Mouse (Mus musculus) thymus, postnatal 4 days (tissue): ENCODE results near the gene Ciapin1.
"Not testable (repeated sequence)": the region's sequence is repeated elsewhere in the genome, so short reads cannot be mapped to it uniquely, and the experiment has no call there.

Source experiments
- DNase-seq: peaks from one replicate; pipeline ENCODE4 v3.0.0; 2021

Gene Ciapin1

DNA sequence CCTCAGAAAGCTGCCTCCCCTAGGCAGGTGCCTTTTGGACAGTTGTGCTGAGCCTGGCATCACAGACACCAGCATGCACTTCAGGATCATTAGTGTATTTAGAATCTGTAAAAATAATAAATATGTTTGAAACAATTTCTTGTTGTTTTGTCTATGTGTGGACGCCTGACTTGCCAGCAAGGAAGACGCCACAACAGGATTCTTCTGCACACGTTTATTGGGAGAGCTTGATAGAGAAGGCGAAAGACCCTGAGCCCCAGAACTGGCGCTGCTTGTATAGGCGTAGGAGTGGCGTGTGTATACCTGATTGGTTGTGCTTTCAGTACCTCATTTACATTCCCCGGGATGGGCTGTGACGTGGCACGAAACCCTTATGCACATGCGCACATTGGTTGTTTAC is 16.6 kb upstream of the Ciapin1 start:
- DNase-seq = not testable (repeated sequence)

DNA sequence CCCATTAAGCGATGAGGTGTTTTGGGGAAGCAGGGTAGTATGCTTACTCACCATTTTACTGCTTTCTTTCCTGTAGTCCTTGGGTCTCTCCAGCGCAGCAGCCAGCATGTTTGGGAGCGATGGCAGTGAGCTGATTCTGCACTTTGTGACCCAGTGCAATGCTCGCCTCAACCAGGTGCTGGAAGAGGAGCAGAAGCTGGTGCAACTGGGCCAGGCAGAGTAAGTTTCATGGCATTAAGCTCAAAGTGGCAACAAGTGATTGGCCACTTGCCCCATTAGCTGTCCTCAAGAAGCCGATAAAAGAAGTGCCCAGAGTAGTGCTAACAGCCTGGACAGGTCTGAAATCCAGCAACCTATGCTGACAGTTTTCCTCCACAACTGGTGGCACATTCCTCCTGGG is 11.9 kb upstream of the Ciapin1 start:
- DNase-seq = no peak

DNA sequence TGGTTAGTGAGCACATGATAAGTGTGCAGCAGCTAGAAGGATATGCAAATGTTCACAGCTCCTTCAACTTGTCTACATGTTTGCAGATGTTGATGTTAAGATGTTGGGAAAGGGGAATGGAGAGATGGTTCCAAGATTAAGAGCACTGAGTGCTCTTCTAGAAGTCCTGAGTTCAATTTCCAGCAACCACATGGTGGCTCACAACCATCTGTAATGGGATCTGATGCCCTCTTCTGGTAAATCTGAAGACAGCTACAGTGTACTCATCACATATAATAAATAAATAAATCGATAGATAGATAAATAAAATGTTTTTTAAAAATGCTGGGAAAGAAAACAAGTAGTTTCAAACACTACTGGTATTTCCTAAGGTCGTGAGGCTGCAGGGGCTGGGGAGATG is 3.0 kb upstream of the Ciapin1 start:
- DNase-seq = no peak

DNA sequence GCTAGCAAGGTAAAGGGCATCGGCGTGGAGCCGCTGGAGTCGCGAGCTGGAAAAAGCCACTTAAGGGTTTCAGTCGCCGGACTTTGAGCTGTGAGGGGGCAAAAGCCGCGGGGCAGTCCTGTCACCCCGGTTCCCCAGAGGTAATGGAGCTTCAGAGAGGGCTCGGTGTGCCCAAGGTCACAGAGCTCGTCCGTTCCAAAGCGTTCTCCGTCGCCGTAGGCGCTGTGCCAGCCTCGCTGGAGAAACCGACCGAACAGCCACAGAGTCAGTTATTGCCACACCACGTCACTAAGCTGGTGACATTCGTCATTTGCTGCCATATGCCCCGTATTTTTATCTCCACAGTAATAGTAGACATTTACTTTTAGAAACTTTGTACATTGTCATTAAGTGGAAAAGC is 442 bp upstream of the Ciapin1 start:
- DNase-seq = peak; percentile 72

DNA sequence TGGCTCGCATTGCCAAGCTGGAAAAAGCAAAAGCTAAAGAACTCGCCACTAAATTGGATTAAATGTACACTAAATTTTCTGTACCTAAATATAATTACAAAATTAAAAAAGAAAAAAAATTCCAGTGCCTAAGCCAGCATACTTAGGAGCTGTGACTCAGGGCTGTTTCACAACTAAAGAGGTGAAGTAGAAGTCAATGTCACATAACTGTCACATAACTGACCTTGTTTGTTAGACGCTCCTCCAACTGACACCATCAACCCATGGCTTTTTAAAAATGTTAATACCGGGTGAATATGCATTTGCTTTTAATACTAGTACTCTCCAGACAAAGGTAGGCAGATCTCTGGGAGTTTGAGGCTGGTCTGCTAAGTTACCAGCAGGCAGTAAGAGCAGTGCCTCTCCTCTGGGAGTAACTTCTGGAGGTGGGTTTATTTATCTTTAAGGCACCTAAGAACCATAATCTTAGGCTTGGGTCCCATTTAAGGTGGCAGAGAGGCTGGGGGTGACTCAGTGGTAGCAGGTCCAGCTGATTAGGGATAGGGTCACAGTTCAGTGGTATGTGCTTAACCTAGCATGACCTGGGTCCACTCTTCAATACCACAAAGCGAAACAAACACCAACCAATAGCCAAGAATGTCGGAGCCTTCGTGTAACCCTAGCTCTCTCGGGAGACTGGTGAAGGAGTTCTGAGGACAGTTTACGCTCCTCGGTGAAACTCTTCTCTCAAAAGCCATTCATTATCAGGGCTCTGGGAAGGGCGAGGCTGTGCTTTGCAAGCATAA is 1.5 kb downstream of the Ciapin1 start:
- no peak for DNase-seq

DNA sequence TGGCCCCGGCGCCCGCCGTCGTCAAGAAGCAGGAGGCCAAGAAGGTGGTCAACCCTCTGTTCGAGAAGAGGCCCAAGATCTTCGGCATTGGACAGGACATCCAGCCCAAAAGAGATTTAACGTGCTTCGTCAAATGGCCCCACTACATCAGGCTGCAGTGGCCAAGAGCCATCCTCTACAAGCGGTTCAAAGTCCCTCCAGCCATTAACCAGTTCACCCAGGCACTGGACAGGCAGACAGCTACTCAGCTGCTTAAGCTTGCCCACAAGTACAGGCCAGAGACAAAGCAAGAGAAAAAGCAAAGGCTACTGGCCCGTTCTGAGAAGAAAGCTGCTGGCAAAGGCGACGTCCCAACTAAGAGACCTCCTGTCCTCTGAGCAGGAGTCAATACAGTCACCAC is 2.4 kb downstream of the Ciapin1 start:
- not testable (repeated sequence) for DNase-seq

DNA sequence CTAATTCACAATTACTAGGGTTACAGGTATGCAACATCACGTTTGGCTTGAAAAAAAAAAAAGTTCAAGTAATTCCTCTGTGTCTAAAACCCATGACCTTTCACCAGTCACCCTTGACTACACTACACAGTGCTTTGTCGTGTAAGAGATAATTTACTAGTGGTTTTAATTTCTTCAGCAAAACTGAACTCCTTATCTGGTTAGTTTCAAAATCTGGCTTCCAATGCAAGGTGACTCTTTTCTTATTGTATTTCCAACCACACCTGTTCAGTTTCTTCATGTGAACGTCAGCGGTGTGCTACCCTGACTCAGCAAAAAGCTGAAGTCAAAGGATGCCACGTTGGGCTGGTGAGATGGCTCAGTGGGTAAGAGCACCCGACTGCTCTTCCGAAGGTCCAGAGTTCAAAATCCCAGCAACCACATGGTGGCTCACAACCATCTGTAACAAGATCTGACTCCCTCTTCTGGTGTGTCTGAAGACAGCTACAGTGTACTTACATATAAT is 4.2 kb downstream of the Ciapin1 start:
- DNase-seq = not testable (repeated sequence)

DNA sequence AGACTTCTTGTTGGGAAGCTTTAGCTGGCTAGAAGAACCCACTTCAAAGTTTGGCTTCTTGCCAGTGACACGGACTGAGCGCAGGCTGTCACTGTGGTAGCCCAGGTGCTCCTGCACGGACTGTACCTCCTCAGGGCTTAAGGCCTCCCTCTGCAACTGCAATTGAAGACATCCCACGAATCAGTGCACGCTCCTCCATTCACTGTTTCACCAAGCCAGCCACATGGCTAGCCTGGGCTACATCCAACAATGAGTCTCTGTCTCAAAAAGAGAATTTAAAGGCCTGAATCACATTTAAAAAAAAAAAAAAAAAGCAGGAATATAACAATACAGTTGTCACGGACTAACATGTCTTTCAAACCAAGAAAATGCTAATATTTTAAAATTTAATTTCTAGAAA is 9.9 kb downstream of the Ciapin1 start:
- no peak for DNase-seq

DNA sequence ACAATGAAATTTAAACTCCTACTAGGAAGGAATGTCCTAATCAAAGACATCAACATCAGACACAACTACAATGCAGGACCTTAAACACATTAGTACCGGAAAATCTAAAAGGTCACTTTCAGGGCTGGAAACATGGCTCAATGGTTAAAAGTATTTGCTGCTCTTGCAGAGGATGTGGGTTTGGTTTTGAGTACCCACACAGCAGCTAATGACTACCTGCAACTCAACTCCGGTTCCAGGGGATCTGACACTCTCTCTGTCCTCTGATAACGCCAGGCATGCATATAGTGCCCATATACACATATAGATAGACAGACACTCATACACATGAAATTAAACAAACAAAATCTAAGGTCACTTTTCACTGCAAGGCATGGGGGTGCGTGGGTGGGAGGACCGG is 11.9 kb downstream of the Ciapin1 start:
- DNase-seq = no peak

DNA sequence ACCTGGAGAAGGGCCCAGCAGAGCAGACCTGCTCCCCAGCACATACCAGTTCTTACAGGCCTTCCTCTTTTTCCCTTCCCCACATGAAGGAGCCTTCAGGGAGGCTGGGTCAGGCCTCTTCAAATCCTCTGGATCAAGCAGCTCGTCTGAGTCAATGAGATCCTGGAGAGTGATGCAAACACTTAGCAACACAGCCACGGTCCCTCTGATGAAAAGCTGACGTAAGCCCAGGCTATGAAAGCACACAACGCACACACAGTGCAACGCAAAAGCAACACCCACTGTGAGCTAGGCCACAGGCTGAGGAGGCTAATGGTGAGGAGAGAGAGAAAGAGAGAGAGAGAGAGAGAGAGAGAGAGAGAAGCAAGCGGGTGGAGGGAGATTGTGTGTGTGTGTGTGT is 13.0 kb downstream of the Ciapin1 start:
- DNase-seq = no peak

DNA sequence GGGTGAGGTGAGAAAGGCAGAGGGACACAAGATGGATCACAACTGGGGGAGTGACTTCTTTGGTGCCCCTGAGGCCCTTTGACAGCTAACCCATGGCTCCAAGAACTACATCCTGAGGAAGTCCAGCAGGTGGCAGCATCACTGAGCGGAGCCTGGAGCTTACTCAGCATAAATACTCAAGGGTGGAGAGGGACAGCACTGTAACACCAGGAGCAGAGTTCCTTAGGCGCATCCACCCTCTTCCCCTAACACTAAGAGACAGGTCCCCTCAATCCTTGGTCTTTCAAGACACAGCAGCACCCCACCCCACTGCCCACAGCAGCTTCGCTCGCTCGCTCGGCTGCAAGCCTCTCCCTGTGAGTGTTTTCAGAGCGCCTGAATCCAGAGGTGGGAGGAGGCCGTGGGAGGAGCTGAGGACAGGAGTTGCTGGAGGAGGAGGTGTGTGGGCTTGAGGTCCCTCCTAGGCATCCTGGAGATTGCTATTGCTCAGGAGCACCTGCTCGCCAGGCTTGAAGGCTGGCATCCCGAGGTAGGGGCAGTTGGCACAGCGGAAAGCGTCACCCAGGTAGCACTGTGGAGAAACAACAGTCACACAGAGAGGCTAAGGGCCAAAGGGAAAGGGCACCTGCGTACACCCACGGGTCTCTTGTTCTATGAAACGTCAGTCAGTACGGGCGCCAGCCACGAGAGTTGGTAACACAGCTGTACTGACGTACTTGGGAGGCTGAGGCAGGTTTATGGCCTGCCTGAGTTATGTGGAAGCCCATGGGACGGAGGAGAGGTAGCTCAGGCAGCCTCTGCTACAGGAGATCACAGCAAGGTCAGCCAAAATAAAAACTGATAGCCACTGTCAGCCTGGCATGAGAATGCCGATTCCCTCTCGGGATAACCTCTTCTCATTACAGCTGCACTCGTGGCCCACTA is 15.3 kb downstream of the Ciapin1 start:
- peak; percentile 78 for DNase-seq

DNA sequence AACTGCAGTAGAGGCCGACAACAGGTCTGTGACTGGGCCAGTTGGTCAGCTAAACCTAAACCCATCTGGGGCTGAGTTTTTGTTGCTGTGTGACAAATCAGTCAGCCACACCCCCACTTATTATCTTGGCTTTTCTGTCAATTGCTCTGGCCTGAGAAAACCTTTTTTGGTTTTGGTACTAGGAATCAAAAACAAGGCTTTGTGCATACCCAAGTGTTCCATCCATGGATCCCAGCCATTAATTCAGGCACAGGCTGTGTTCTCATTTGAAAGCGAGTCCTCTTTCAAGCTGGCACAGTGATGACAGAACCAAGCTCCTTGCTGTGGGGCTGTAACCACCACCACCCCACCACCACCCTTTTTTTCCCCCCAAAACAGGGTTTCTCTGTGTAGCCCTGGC is 16.8 kb downstream of the Ciapin1 start:
- DNase-seq = no peak

DNA sequence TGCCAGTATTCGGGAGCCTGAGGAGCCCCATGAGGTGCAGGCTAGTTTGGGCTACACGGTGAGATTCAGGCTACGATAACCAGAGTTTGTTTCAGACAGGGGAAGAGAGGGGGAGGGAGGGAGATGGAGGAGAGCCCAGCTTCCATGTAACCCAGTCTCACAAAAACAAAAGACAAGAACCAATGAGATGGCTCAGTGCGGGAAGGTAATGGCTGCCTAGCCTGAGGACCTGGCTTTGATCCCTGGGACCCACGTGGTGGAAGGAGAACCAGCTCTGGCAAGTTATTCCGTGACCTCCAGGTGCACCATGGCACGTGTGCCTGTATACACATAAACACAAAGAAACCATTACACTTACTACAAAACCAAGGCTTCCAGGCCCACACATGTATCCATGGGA is 17.6 kb downstream of the Ciapin1 start:
- no peak for DNase-seq

DNA sequence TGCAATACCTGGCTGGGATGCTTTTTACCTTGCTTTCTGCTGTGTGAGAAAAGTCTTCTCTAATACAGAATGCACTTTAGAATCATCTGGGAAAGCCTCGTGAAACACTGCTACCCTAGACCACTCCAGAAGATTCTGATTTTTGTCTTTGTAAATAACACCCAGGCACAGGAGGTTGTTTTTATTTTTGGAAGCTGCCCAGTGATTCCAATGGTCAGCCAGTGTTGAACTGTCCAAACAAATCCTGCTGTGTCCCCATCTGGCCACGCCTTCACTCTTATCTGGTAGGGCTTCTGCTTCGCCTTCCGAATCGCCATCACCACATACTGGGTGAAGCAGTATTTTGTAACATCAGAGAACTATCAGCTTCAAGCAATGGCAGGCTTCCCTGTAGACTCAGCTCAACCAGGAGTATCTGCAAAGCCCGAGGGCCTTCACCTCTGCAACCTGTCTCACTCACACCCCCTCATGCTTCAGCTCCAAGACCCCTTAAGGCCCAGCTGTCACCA is 18.4 kb downstream of the Ciapin1 start:
- no peak for DNase-seq

DNA sequence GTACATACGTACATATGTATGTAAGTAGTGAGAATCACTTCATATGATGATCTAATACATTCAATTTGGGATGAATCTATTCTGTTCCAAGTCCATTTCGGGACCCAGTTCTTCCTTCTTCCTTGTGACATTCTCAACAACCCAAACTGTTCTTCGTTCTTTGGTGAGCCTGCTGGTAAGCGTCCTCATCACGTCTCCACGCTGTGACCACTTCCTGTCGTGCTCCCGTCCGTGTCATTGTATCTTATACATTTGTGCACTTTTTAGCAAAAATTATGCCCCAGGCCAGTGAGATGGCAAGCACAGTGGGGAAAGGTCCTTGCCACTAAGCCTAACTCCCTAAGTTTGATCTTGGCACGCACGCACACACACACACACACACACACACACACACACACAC is 20.2 kb downstream of the Ciapin1 start:
- DNase-seq = no peak

DNA sequence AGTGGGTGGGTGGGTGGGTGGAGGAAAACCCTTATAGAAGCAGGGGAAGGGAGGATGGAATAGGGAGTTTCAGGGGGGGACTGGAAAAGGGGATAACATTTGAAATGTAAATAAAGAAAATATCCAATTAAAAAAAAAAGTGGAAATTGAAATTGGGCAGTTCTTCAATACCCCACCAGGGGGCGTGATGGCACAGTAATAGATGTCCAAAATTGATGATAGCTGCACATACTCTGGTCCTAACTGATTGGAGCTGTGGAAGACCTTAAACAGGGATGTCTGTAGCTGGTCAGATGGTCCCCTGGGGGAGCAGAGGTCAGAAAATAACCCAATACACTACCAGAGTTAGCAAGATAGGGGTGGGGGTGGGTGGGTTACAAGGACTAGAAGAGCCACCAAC is 23.6 kb downstream of the Ciapin1 start:
- peak; percentile 42 for DNase-seq

DNA sequence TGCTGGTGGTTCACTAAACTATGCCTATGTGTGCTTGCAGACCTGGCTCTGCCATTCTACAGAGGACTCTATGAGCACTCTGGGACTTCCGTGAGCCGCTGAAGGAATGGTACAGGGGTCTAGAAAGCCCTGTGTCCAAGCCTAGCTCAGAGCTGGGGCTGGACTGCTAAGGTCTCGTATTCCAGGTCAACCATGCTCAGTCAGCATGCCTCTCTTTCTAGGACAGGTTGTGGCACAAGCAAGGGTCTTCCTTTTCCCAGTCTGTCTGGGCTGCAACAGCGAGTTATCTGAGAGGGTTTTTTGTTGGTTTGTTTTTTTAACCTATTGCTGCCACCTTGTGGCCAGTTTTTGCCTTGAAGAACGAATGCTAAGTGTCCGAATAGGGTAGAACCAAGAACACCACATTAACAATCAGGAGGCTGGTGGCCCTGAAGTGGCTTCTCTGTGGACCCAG is 25.5 kb downstream of the Ciapin1 start:
- peak; percentile 85 for DNase-seq

DNA sequence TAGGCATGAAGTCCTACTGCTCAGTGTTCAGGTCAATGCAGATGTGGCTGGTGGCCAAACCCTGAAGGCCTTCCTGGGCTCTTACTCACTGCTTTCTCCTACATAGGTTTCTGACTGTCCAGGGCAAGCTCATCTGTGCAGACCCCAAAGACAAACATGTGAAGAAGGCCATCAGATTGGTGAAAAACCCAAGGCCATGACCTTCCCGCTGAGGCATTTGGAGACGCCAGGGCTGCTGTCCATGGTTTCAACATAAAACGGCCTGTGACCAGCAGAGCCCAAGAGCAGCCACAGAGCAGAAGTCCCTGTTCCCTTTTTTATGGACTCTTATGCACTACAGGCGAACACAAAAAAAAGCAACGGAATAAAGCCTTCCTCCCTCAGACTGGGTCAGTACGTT is 26.5 kb downstream of the Ciapin1 start:
- DNase-seq = no peak

DNA sequence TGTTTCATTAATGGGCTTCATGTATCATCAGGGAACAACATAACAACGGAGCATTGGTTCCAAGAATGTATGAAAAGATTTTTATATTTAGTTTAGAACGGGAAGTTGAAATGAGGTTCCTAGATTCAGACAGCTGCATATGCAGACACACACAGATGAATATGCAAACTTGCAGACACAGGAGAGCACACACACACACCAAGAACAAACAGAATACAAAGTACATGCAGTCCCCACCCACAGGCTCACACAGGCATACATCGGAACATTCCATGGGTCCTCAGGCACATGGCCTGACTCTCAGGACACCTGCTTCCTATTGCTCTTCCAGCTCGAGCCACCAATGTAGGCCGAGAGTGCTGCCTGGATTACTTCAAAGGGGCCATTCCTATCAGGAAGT is 27.3 kb downstream of the Ciapin1 start:
- no peak for DNase-seq

DNA sequence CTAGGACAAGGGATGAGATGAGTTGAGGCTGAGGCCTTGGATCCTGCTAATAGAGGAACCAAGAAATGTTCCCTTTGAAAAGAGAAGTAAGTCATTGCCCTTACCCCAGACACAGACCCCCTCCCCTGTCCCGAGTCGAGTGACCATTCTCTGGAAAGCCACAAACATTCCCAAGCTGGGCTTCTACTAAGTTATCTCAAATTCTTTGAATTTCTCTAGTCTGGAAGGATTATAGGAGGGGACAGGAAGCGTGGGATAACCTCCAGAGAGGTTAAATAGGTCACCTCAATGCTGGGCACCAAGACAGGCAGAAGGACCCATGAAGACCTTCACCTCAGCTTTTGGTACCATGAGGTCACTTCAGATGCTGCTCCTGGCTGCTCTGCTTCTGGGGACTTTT is 28.0 kb downstream of the Ciapin1 start, which contains the start of gene Ccl17:
Ccl17 (plus strand) TSS at position 301 of the 400 bp plus-strand sequence.
- no peak for DNase-seq

DNA sequence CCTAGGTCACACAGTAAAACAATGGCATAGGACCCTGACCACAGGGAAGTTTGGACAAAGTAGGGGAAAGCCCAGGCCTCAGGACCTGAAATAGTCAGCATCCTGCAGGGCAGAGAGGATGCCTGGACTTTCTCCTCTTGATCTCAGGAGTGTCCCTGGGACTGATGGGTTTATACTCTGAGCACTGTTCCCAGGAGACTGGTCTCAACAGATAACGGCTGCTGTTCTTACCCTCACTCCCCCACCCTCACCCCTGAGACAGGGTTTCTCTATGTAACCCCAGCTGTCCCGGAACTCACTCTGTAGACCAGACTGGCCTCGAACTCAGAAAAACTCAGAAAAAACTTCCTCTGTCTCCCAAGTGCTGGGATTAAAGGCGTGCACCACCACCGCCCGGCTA is 29.8 kb downstream of the Ciapin1 start:
- no peak for DNase-seq

DNA sequence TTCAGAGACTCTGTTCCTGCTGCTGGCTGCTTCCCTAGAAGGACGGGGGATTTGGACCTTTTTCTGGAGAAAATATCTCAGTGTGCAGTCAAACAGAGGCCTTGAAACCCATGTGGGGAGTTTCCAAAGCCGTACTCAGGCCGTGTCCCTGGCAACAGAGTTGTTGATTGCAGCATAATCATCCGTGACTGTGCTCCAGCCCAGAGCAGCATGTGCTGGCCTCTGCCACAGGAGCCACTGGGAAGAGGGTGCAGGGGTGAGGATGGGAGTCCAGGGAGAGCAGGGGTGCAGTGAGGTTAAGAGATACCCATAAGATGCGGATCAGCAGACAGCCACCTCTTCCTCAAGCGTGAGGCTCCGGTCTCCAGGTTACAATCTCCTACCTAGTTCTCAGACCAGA is 30.7 kb downstream of the Ciapin1 start:
- DNase-seq = no peak

DNA sequence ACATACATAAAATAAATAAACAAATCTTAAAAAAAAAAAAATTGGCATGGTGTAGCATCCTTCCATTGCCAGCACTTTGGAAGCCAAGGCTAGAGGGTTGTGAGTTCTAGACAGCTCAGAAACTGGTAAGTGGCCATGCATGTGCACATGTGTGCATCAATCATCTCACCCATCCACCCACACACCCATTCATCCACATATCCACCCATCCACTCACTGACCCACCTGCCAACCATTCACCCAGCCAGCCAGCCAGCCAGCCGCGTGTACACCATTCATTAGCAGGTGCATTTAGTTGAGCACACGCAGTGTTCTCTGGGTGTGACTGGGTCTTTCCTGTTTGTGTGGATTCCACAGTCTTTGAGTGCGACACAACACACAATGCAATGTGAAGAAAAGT is 32.3 kb downstream of the Ciapin1 start:
- DNase-seq = no peak
